Mouse (Mus musculus): ENCODE data around the gene Pex10. TPM values are rescaled to one million over a fixed set of nuclear protein-coding genes. Genes with fewer than 3 reads are reported as not detected.

Pex10 gene
- total and polyA plus RNA-seq, 3 experiments: 9.2 to 21.9 (median 15.6) TPM

DNA sequence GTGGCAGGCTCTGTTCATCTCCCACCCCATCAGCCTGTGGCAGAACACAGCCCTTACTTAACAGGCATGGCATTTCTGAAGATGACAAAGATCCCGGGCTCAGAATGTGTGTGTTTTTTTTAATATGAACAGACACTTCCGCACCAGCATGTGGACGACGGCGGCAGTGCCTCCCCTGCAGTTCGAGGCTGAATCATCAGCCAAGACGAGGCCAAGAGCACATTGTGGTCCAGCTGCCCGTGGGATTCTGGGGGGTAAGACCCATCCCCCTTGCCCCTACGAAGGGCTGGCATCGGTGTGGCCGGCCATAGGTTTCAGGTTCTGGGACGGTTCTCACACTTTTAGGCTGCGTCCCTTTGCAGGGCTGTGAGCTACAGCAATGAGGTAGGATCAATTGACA, 32.0 kb upstream of the Pex10 start:
- dilution Hi-C loops (cut with MboI; ENCODE audit: extremely low pct_ligation_motif_present, extremely low pct_unique_long_range_greater_than_20kb, low sequenced_read_pairs): loop anchor here (25.0 kb wide), 1 partner anchor 147 kb away; the partner anchor contains the start of gene Fam213b
- in situ Hi-C loops (cut with MboI; ENCODE audit: low pct_ligation_motif_present, low pct_unique_long_range_greater_than_20kb, low sequenced_read_pairs): no loop called here
- no peaks in the 10 kb centered on the region for H3K9me3 ChIP-seq (replicated peaks; ENCODE audit: low read length)
- no peak overlapping the region for H3K4me3 ChIP-seq (replicated peaks in 1 of 3; ENCODE audit: low read depth in 2 of 3, low read length in 2 of 3, poor library complexity in 1 of 3)
- H3K4me1 ChIP-seq (ENCODE audit: control insufficient read depth in 1 of 2, insufficient read depth in 2 of 2): no peaks in the 10 kb centered on the region
- H3K9ac ChIP-seq (ENCODE audit: insufficient read depth, low read depth): no peak overlapping the region
- peaks cover 93% of the 10 kb centered on the region for H3K27me3 ChIP-seq (replicated peaks)
- H3K4me2 ChIP-seq (ENCODE audit: insufficient read depth, low read depth, poor library complexity, severe bottlenecking): no peak overlapping the region
- H3K27ac ChIP-seq (ENCODE audit: insufficient read depth, low read depth): no peak overlapping the region
- DNase-seq (ENCODE audit: extremely low read depth): no peak
- no peaks in the 10 kb centered on the region for H3K79me2 ChIP-seq (replicated peaks; ENCODE audit: control insufficient read depth, extremely low read depth, insufficient read depth, poor library complexity, severe bottlenecking)
- TF ChIP-seq SMC3 (IDR thresholded peaks at IDR 0.05; ENCODE audit: low read depth, low read length) (no peak), TCF12 (IDR thresholded peaks at IDR 0.05; ENCODE audit: low read depth, low read length) (no peak), CHD1 (IDR thresholded peaks at IDR 0.05; ENCODE audit: low read depth, low read length) (no peak)
- H3K36me3 ChIP-seq (replicated peaks in 1 of 2; ENCODE audit: control insufficient read depth in 1 of 2, insufficient read depth in 1 of 2, low read length in 1 of 2): no peaks in the 10 kb centered on the region

- Histone ChIP-seq H3K9me3 (replicated peaks; ENCODE audit: low read length) (no peaks in the 10 kb centered on the region), H3K4me3 (replicated peaks in 1 of 3; ENCODE audit: low read depth in 2 of 3, low read length in 2 of 3, poor library complexity in 1 of 3) (no peak overlapping the region), H3K79me2 (replicated peaks; ENCODE audit: control insufficient read depth, extremely low read depth, insufficient read depth, poor library complexity, severe bottlenecking) (no peaks in the 10 kb centered on the region), H3K4me2 (ENCODE audit: insufficient read depth, low read depth, poor library complexity, severe bottlenecking) (no peak overlapping the region), H3K27ac (ENCODE audit: insufficient read depth, low read depth) (no peak overlapping the region), H3K4me1 (ENCODE audit: control insufficient read depth in 1 of 2, insufficient read depth in 2 of 2) (no peaks in the 10 kb centered on the region), H3K9ac (ENCODE audit: insufficient read depth, low read depth) (no peak overlapping the region), H3K36me3 (replicated peaks in 1 of 2; ENCODE audit: control insufficient read depth in 1 of 2, insufficient read depth in 1 of 2, low read length in 1 of 2) (no peaks in the 10 kb centered on the region), H3K27me3 (replicated peaks) (peaks cover 93% of the 10 kb centered on the region)
- TF ChIP-seq BHLHE40 (IDR thresholded peaks at IDR 0.05; ENCODE audit: low read depth, low read length): no peak
- TF ChIP-seq MYC (IDR thresholded peaks at IDR 0.05; ENCODE audit: low read depth, low read length): no peak
- no peak for TF ChIP-seq GABPA (IDR thresholded peaks at IDR 0.05; ENCODE audit: insufficient replicate concordance, low read depth, low read length)
- no peak for TF ChIP-seq MAFK (IDR thresholded peaks at IDR 0.05; ENCODE audit: insufficient replicate concordance, low read length)
- no peak for TF ChIP-seq HCFC1 (IDR thresholded peaks at IDR 0.05; ENCODE audit: low read depth, low read length)
- no peak for TF ChIP-seq ELF1 (IDR thresholded peaks at IDR 0.05; ENCODE audit: low read depth, low read length)
- TF ChIP-seq ZC3H11A (IDR thresholded peaks at IDR 0.05; ENCODE audit: low read depth, low read length): no peak
- TF ChIP-seq JUND (conservative IDR thresholded peaks at IDR 0.05; ENCODE audit: low read depth, low read length): no peak
- no peak for TF ChIP-seq POLR2A (IDR thresholded peaks at IDR 0.05; ENCODE audit: low read depth, low read length)
- TF ChIP-seq PAX5 (IDR thresholded peaks at IDR 0.05; ENCODE audit: low read length): no peak
- TF ChIP-seq RCOR1 (conservative IDR thresholded peaks at IDR 0.05; ENCODE audit: low read depth, low read length): no peak
- no peak for TF ChIP-seq RAD21 (IDR thresholded peaks at IDR 0.05; ENCODE audit: low read depth, low read length)
- no peak for TF ChIP-seq ETS1 (conservative IDR thresholded peaks at IDR 0.05; ENCODE audit: low read depth, low read length)
- TF ChIP-seq KAT2A (IDR thresholded peaks at IDR 0.05; ENCODE audit: insufficient replicate concordance, low read length): no peak
- TF ChIP-seq EP300 (IDR thresholded peaks at IDR 0.05; ENCODE audit: low read length): no peak
- no peak for TF ChIP-seq CTCF (conservative IDR thresholded peaks at IDR 0.05 in 1 of 2, IDR thresholded peaks at IDR 0.05 in 1 of 2; ENCODE audit: low read depth in 2 of 2, low read length in 2 of 2)
- in situ Hi-C loops (cut with MboI; ENCODE audit: low pct_ligation_motif_present, low pct_unique_long_range_greater_than_20kb, low sequenced_read_pairs) (no loop called here), dilution Hi-C loops (cut with MboI; ENCODE audit: extremely low pct_ligation_motif_present, extremely low pct_unique_long_range_greater_than_20kb, low sequenced_read_pairs) (loop anchor here (25.0 kb wide), 1 partner anchor 153 kb away; the partner anchor contains the start of gene Fam213b)
- no peak for DNase-seq (ENCODE audit: extremely low read depth)
Measured at GRCm38 (mm10) chr4:155040197-155040596, 26.6 kb upstream of the Pex10 start.
